Mouse (Mus musculus) spleen, adult 12 weeks (tissue): ENCODE data around the gene Gpalpp1.

Experiments used
- DNase-seq: peaks from one replicate; pipeline ENCODE4 v3.0.0; 2022; ENCODE audit warnings: low spot score

Gene Gpalpp1

GRCm38 (mm10) chr14:76099543-76099942, 11.0 kb downstream of the Gpalpp1 start:
- no peak for DNase-seq

DNA sequence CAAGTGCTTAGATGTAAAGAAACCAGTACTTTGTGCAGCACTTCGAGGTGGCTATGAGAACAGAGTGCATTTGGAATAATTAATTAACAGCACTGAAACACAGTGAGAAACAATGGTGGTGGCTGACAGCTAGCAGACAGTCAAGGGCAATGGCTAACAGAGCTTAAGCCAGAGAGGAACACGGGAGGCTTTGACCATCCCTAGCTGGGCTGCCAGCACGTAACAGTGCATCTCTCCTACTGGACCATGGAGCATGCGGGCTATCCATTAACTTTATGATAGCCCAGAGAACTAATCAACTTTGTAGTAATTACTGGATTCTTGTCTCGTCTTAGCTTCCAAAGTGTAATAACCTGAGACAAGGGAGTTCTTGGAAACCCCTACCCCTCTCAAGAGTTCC, 12.7 kb downstream of the Gpalpp1 start:
- DNase-seq, result no peak

GRCm38 (mm10) chr14:76097244-76097643, 13.3 kb downstream of the Gpalpp1 start:
- no peak for DNase-seq

DNA sequence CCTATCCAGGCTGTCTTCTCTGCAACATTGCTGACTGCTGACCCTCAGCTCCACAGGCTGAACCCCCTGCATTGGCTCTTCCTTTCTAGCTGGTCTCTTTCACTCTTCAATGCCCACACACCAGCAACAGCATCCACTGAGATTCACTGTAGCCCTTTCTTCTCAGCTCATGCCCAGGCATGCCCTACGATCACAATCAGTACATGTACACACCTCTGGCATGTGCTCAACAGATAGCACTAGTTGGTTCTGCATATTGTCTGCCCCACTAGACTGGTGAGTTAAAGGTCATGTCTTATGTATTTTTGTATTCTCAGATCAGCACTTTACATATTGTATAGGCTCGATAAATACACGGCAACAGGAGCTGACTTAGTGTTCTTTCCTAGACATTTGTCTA, 26.4 kb downstream of the Gpalpp1 start:
- no peak for DNase-seq

- DNase-seq, result no peak
These were observed 28.4 kb downstream of the Gpalpp1 start for GRCm38 (mm10) chr14:76082086-76082636.

GRCm38 (mm10) chr14:76081451-76081850, 29.1 kb downstream of the Gpalpp1 start:
- DNase-seq, result no peak

GRCm38 (mm10) chr14:76077088-76077491, 33.5 kb downstream of the Gpalpp1 start:
- DNase-seq, result no peak

GRCm38 (mm10) chr14:76076602-76077001, 34.0 kb downstream of the Gpalpp1 start:
- DNase-seq, result no peak

DNA sequence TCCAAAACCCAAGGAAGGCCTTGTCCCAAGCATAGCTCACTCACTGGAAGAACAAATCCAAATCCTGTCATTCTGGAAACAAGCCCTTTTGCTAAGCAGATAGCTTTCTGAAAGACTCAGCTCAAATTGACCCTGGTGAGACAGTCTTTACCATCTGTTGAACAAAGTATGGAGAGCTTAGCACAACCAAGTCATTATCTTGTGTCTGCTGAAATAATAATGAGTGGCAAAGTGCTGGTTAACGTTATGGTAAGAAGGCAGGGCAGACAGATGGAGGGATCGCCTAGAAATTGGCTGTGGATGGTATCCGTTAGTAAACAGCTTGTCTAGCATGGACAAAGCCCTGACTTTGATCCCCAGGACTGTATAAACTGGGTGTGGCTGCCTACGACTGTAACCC, 34.8 kb downstream of the Gpalpp1 start:
- DNase-seq, result no peak

DNA sequence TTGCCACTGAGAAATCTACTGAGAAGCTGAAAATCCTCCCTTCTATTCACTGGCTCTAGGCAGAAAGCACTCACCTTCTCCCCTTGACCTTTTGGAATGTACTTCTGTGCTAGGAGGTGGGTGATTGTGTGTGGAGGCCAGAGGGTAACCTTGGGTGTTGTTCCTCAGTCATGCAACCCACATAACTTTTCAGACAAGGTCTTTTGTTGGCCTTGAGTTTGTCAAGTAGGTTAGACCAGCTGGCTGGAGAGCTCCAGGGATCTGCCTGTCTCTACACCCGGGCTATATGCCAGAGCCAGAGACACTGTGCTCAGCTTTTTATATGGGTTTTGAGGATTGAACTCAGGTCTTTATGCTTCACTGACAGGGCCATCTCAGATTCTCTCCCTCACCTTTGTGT, 36.4 kb downstream of the Gpalpp1 start:
- no peak for DNase-seq

DNA sequence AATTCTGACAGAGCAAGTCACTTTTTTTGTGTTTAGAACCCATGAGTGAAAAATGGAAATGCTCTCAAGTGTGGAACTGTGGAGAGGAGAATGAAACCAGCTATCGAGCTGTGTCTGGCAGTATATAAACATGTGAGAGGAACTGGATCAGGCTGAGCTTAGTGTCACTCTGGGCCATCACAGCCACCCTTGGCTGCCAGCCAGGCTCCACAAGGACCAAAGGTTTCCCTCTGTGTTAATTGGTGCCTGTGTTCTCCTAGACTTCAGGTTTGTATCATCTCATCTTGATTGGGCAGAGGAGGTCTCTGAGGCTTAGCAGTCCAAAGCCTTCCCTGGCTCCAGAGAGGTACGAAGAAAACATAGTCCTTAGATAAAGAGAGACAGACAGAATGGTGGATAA, 37.9 kb downstream of the Gpalpp1 start:
- DNase-seq, result no peak

GRCm38 (mm10) chr14:76069296-76069695, 41.3 kb downstream of the Gpalpp1 start:
- DNase-seq, result no peak

DNA sequence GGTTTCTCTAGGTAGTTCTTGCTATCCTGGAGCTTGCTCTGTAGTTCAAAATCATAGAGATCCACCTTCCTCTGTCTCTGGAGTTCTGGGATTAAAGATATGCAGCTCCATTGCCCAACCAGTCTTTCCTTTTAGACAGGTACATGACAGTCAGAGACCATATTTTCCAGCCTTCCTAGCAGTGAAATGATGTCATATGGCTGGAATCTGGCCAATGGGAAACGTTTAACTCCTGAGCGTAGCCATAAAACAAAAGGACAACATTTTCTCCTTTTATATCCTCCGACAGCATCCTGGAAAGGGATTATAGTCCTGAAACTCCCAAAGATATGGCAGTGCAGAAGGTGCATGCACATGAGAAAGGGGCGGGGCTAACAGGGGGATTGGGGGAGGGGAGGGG, 42.3 kb downstream of the Gpalpp1 start:
- no peak for DNase-seq

GRCm38 (mm10) chr14:76067237-76067636, 43.3 kb downstream of the Gpalpp1 start:
- DNase-seq, result no peak

DNA sequence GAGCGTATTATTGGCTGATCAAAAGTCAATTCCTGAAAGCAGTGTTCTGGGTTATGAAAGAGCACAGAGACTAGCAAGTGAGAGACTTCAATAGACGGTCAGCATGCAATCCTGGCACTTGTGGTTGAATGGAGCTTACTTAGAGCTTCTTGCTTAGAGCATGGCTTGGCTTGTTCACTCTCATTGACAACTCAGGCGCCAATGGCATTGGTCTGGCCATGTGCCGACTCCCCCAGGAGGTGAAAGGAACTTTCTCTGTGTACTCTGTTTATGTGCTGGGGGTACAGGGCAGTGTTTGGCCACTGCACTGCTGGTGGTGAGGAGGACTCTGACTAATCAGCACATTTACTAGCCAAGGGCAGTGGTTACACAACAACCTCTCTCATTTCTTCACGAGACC, 51.1 kb downstream of the Gpalpp1 start:
- DNase-seq, result no peak

DNA sequence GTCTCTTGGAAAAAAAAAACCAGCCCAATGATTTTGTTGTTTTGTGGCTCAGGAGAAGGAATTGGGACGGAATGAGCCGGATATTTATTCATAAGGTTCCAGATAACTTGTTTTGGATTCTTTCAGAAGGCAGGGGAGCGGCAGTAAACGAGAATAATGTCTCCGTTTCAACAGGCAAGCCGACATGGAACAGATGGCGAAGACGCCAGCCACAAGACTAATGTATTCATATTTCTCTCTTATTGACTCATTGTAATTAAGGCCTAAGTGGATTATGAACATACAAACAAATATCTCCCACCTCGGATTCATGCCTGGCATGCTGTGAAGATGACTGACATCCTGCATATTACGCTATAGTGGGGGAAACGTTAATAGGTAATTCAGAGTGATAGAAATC, 56.8 kb downstream of the Gpalpp1 start:
- DNase-seq, result no peak

GRCm38 (mm10) chr14:76051966-76052365, 58.6 kb downstream of the Gpalpp1 start:
- no peak for DNase-seq

DNA sequence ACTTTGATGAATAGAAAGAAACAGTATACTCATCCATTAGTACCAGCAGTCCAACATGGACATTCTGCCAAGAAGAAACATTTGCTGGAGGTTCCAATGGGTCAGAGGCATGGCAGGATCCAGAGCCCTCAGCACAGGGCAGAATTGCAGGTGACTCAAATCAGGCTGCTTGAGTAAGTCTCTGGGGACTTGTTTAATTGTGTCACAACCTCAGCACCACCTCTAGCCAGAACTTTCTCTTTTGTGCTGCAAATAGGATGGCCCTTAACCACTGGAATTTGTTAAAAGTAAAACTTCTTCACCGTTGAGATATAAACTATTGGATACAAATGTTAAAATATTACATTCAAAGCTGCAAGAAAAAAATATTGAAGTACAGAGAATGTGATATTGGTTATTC, 64.8 kb downstream of the Gpalpp1 start:
- no peak for DNase-seq

DNA sequence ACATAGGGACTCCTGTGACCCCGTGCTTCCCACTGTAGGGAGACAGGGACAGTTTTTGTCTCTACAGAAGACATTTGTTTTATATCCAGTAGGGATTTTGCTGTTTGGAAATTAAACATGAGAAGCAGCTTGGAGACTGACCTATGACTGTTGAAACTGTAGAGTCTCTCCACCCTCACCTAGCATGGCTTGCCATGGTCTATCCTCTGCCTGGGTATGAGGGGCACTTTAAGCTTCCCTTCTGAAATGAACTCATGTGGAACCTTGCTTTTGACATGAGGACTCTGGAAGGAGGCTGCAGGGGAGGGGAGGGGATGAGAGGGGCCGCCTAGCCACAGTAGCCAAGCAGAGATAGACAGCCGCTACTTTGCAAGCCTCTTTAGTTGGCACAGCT, 66.4 kb downstream of the Gpalpp1 start:
- no peak for DNase-seq

GRCm38 (mm10) chr14:76043251-76044163, 67.1 kb downstream of the Gpalpp1 start:
- DNase-seq, result no peak
